ENCODE assay signal across 23 mouse cellular contexts in genomic region chr10:77300237-77300933, GRCm38 (mm10). TPM values are rescaled to one million over a fixed set of nuclear protein-coding genes. Genes with fewer than 3 reads are reported as not detected.
DNase-seq lines count a peak whose midpoint lies in the region; ATAC-seq and TF ChIP-seq lines count a peak whose summit lies in the region.
"Had no signal": no experiment of that assay in that cellular context is flagged by ENCODE, and none has a peak within 500 bp of the region (broad histone marks: within the 10 kb centered on the region; RNA-seq: fewer than 3 reads in every experiment).

No protein-coding gene starts in this region.

- H3K9ac ChIP-seq in MEL (ENCODE audit: control insufficient read depth, low read depth, low read length, poor library complexity, severe bottlenecking) = no peak overlapping the region
- no peak overlapping the region for H3K9ac ChIP-seq in liver, embryonic 12.5 days
- no peak overlapping the region for H3K9ac ChIP-seq in liver, embryonic 16.5 days (ENCODE audit: low read depth, low read length)
- H3K9ac ChIP-seq: embryonic facial prominence, embryonic 13.5 days; forebrain, embryonic 12.5 days; forebrain, postnatal 0 days; hindbrain, embryonic 13.5 days had no signal

- no peaks in the 10 kb centered on the region for H3K9me3 ChIP-seq in MEL (replicated peaks; ENCODE audit: insufficient read depth, low read length)
- no peaks in the 10 kb centered on the region for H3K9me3 ChIP-seq in liver, embryonic 12.5 days (replicated peaks)
- H3K9me3 ChIP-seq in liver, embryonic 16.5 days (replicated peaks; ENCODE audit: control insufficient read depth, low read length) = no peaks in the 10 kb centered on the region
- H3K9me3 ChIP-seq: embryonic facial prominence, embryonic 13.5 days; forebrain, embryonic 12.5 days; G1E; heart, embryonic 10.5 days; hindbrain, embryonic 13.5 days had no signal

- no peaks in the 10 kb centered on the region for H3K79me2 ChIP-seq in MEL (ENCODE audit: control insufficient read depth, insufficient read depth, low read length, poor library complexity)

- H3K27ac ChIP-seq in MEL (ENCODE audit: control insufficient read depth, low read depth, low read length) = no peak overlapping the region
- peak overlapping the region; percentile 53 for H3K27ac ChIP-seq in bone marrow, adult 2 months (ENCODE audit: control insufficient read depth, insufficient read depth, low read depth, low read length, poor library complexity)
- H3K27ac ChIP-seq in liver, embryonic 12.5 days = peak overlapping the region; percentile 77
- H3K27ac ChIP-seq in liver, embryonic 16.5 days (ENCODE audit: low read length) = peak overlapping the region; percentile 69; the same call in 1 of the 2 replicates
- H3K27ac ChIP-seq: embryonic facial prominence, embryonic 13.5 days; forebrain, embryonic 12.5 days; gastrocnemius, adult 2 months; heart, embryonic 10.5 days; hindbrain, embryonic 13.5 days; hindbrain, postnatal 0 days had no signal

- H3K4me3 ChIP-seq in MEL (ENCODE audit: control insufficient read depth in 1 of 2, insufficient read depth in 1 of 2, low read depth in 2 of 2, low read length in 2 of 2) = peak overlapping the region; percentile 3 to 39; a peak in 3 of 4 replicates
- H3K4me3 ChIP-seq in bone marrow, adult 2 months (replicated peaks; ENCODE audit: control insufficient read depth, low read depth, low read length) = no peak overlapping the region
- H3K4me3 ChIP-seq in liver, embryonic 12.5 days = no peak overlapping the region
- H3K4me3 ChIP-seq in liver, embryonic 16.5 days (ENCODE audit: low read depth, low read length) = no peak overlapping the region
- H3K4me3 ChIP-seq: embryonic facial prominence, embryonic 13.5 days; forebrain, embryonic 12.5 days; gastrocnemius, adult 2 months; heart, embryonic 10.5 days; hindbrain, embryonic 13.5 days had no signal

- peaks cover 0 to 21% of the 10 kb centered on the region in 2 experiments; a peak in 2 of 4 replicates for H3K36me3 ChIP-seq in MEL (ENCODE audit: control insufficient read depth in 1 of 2, insufficient read depth in 2 of 2, low read length in 2 of 2)
- no peaks in the 10 kb centered on the region for H3K36me3 ChIP-seq in liver, embryonic 12.5 days
- H3K36me3 ChIP-seq in liver, embryonic 16.5 days (ENCODE audit: control insufficient read depth, insufficient read depth) = no peaks in the 10 kb centered on the region
- H3K36me3 ChIP-seq: G1E had no signal

- TF ChIP-seq EP300 in MEL (IDR thresholded peaks at IDR 0.05; ENCODE audit: low read depth in 1 of 2, low read length in 2 of 2) = peak; percentile 10 to 36; a peak in 2 of 4 replicates

- DNase-seq in MEL (ENCODE audit: low read depth, low spot score) = peak; percentile 47
- DNase-seq in kidney, adult 18-20 months = no peak
- no peak for DNase-seq in B cell, adult 2 months
- no peak for DNase-seq in left cerebral cortex, postnatal 14 days (ENCODE audit: low spot score in 2 of 2)
- no peak for DNase-seq in spleen, postnatal 36 days (ENCODE audit: low spot score in 2 of 2)
- DNase-seq: adrenal gland, postnatal 14 days; cerebellum, adult 18-20 months; cerebellum, adult 9-11 months; cerebellum, postnatal 36 days; forebrain, postnatal 0 days; gastrocnemius, adult 2 months; gastrocnemius, postnatal 25 days; heart, postnatal 14 days had no signal

- peaks cover 0 to 2% of the 10 kb centered on the region in 2 experiments; a peak in 1 of 4 replicates for H3K27me3 ChIP-seq in MEL (ENCODE audit: control insufficient read depth in 1 of 2, insufficient read depth in 2 of 2, low read length in 2 of 2)
- no peaks in the 10 kb centered on the region for H3K27me3 ChIP-seq in liver, embryonic 12.5 days (replicated peaks)
- H3K27me3 ChIP-seq in liver, embryonic 16.5 days (ENCODE audit: control insufficient read depth, insufficient read depth, low read depth, low read length) = no peaks in the 10 kb centered on the region
- H3K27me3 ChIP-seq: embryonic facial prominence, embryonic 13.5 days; forebrain, embryonic 12.5 days; hindbrain, embryonic 13.5 days had no signal

- 59% methylated on average over 8 of the region's 8 CpGs for WGBS in bone marrow, adult 2 months
- 48% methylated on average over 8 of the region's 8 CpGs for WGBS in liver, embryonic 12.5 days (ENCODE audit: insufficient replicate concordance)
- 42% methylated on average over 8 of the region's 8 CpGs for WGBS in liver, embryonic 16.5 days (ENCODE audit: insufficient replicate concordance)

- peaks cover 13 to 29% of the 10 kb centered on the region in 2 experiments for H3K4me1 ChIP-seq in MEL (ENCODE audit: control insufficient read depth in 1 of 2, insufficient read depth in 2 of 2, low read length in 2 of 2)
- peaks cover 3% of the 10 kb centered on the region for H3K4me1 ChIP-seq in bone marrow, adult 2 months (ENCODE audit: control insufficient read depth, insufficient read depth, low read length)
- peaks cover 55% of the 10 kb centered on the region for H3K4me1 ChIP-seq in liver, embryonic 12.5 days
- peaks cover 31% of the 10 kb centered on the region for H3K4me1 ChIP-seq in liver, embryonic 16.5 days (ENCODE audit: control insufficient read depth, low read depth, low read length)

- TF ChIP-seq CTCF in MEL (IDR thresholded peaks at IDR 0.05 in 2 of 3, conservative IDR thresholded peaks at IDR 0.05 in 1 of 3; ENCODE audit: control insufficient read depth in 1 of 3, insufficient read depth in 1 of 3, low read depth in 2 of 3, low read length in 3 of 3, poor library complexity in 1 of 3, severe bottlenecking in 1 of 3) = no peak
- no peak for TF ChIP-seq CTCF in bone marrow, adult 2 months (IDR thresholded peaks at IDR 0.05; ENCODE audit: control insufficient read depth, insufficient read depth, low read length)

- TF ChIP-seq RAD21 in MEL (IDR thresholded peaks at IDR 0.05; ENCODE audit: low read depth, low read length) = no peak

- intact Hi-C loops in left cerebral cortex, postnatal 14 days (cut with DNase I) = no loop called here

- peak; percentile 21; the same call in 1 of the 2 replicates for ATAC-seq in liver, embryonic 12.5 days
- ATAC-seq in liver, embryonic 16.5 days (ENCODE audit: low read depth) = peak; percentile 27; the same call in 1 of the 2 replicates
- ATAC-seq: CD4-positive, CD25-positive, alpha-beta regulatory T cell, adult 4 months; forebrain, postnatal 0 days; hindbrain, postnatal 0 days had no signal

- peak overlapping the region; percentile 45 for H3K4me2 ChIP-seq in liver, embryonic 12.5 days
- H3K4me2 ChIP-seq in liver, embryonic 16.5 days (ENCODE audit: low read depth, low read length) = no peak overlapping the region
- H3K4me2 ChIP-seq: embryonic facial prominence, embryonic 13.5 days; forebrain, embryonic 12.5 days; hindbrain, embryonic 13.5 days had no signal

- TF ChIP-seq POLR2A in MEL (IDR thresholded peaks at IDR 0.05; ENCODE audit: control insufficient read depth in 1 of 2, insufficient read depth in 1 of 2, low read depth in 1 of 2, low read length in 2 of 2, poor library complexity in 1 of 2) = no peak
- TF ChIP-seq POLR2A in bone marrow, adult 2 months (IDR thresholded peaks at IDR 0.05; ENCODE audit: borderline replicate concordance, control insufficient read depth, low read depth, low read length) = no peak

TF ChIP-seq in MEL, 35 proteins besides CTCF, POLR2A, EP300 and RAD21:
- TF ChIP-seq SIN3A (IDR thresholded peaks at IDR 0.05; ENCODE audit: low read length) (peak; percentile 74), POLR2AphosphoS5 (IDR thresholded peaks at IDR 0.05; ENCODE audit: borderline replicate concordance, low read depth, low read length) (no peak), NELFE (IDR thresholded peaks at IDR 0.05; ENCODE audit: low read depth, low read length) (no peak), USF2 (IDR thresholded peaks at IDR 0.05; ENCODE audit: borderline replicate concordance in 1 of 2, insufficient read depth in 1 of 2, low read depth in 1 of 2, low read length in 2 of 2) (0 out of 4 replicates have a peak, but pooled peaks of 1 of the 2 experiments have one; percentile 27), GATA1 (IDR thresholded peaks at IDR 0.05; ENCODE audit: low read depth, low read length) (peak; percentile 37; the same call in 1 of the 2 replicates), ETS1 (IDR thresholded peaks at IDR 0.05; ENCODE audit: low read depth, low read length) (peak; percentile 88), MYC (IDR thresholded peaks at IDR 0.05; ENCODE audit: low read depth, low read length) (0 out of 2 replicates have a peak, but pooled peaks have one; percentile 17), USF1 (IDR thresholded peaks at IDR 0.05; ENCODE audit: low read depth, low read length) (peak; percentile 84), MAX (IDR thresholded peaks at IDR 0.05; ENCODE audit: low read length) (peak; percentile 17; the same call in 1 of the 2 replicates), MXI1 (IDR thresholded peaks at IDR 0.05; ENCODE audit: low read depth, low read length) (peak; percentile 93), MAZ (IDR thresholded peaks at IDR 0.05; ENCODE audit: low read depth, low read length) (no peak)
TF ChIP-seq in MEL: peak in this region for 8.

RNA-seq across cellular contexts. Expression of gene Pofut2, which starts 41.4 kb away (rescaled TPM):
- total RNA-seq in MEL (2012; rRNA removed) = 13.5 and 20.3 TPM in 2 replicates
- polyA plus RNA-seq in MEL (2012; ENCODE audit: insufficient read depth in 1 of 2, insufficient read length in 2 of 2, low read depth in 1 of 2, low replicate concordance in 2 of 2, missing spikeins in 1 of 2) = 10 to 100 TPM in 1 of 2 experiments, not detected in 1; 24.5 TPM
- 4.2 and 8.4 TPM in 2 replicates for polyA plus RNA-seq in bone marrow, adult 2 months (2011; ENCODE audit: insufficient read depth, insufficient read length, low replicate concordance, missing spikeins)
- 40.7 and 43.2 TPM in 2 replicates for polyA plus RNA-seq in liver, embryonic 12.5 days (2016; fragmentation: Nextera tagmentation; extraction: Ambion mirVana)
- 24.9 and 25.2 TPM in 2 replicates for polyA plus RNA-seq in liver, embryonic 16.5 days (2015; fragmentation: Nextera tagmentation; extraction: Ambion mirVana)
- 10 to 100 TPM; 35.3 to 36.0 TPM for total RNA-seq in left cerebral cortex, postnatal 14 days (2021)

Comparison
In these comparisons a context has a peak if more than half of its experiments do, and no peak if none do; other contexts are left out.
1. H3K4me3 ChIP-seq: peak in MEL (2 of 2); none in bone marrow, adult 2 months (single experiment), liver, embryonic 12.5 days (single experiment) and liver, embryonic 16.5 days (single experiment).